In genomic region chr13:37442531-37442930, GRCm38 (mm10) we compare ENCODE assay signal across 17 mouse cellular contexts.
DNase-seq lines count a peak whose midpoint lies in the region; ATAC-seq and TF ChIP-seq lines count a peak whose summit lies in the region.
"Had no signal": no experiment of that assay in that cellular context is flagged by ENCODE, and none has a peak within 500 bp of the region (broad histone marks: within the 10 kb centered on the region; RNA-seq: fewer than 3 reads in every experiment).

No protein-coding gene starts in this region.

- TF ChIP-seq EP300 in lung, postnatal 0 days (IDR thresholded peaks at IDR 0.05) = no peak; the same call in 1 of the 2 replicates

- peaks cover 18% of the 10 kb centered on the region; the same call in 1 of the 2 replicates for H3K4me1 ChIP-seq in lung, postnatal 0 days (ENCODE audit: insufficient read depth, low read depth, low read length)
- H3K4me1 ChIP-seq: forebrain, embryonic 15.5 days; liver, embryonic 15.5 days had no signal

- TF ChIP-seq CTCF in gastrocnemius, adult 2 months (IDR thresholded peaks at IDR 0.05) = no peak
- no peak for TF ChIP-seq CTCF in lung, postnatal 0 days (IDR thresholded peaks at IDR 0.05)

- H3K9me3 ChIP-seq in lung, postnatal 0 days (ENCODE audit: low read length) = no peaks in the 10 kb centered on the region
- H3K9me3 ChIP-seq: forebrain, embryonic 15.5 days; intestine, embryonic 15.5 days; limb, embryonic 13.5 days; liver, embryonic 15.5 days had no signal

- no peak overlapping the region for H3K4me2 ChIP-seq in lung, postnatal 0 days (replicated peaks; ENCODE audit: low read depth, low read length)
- H3K4me2 ChIP-seq: forebrain, embryonic 15.5 days; hindbrain, embryonic 14.5 days; intestine, embryonic 15.5 days; limb, embryonic 13.5 days; liver, embryonic 15.5 days had no signal

- no peaks in the 10 kb centered on the region for H3K27me3 ChIP-seq in lung, postnatal 0 days (replicated peaks; ENCODE audit: insufficient read depth, low read length)
- H3K27me3 ChIP-seq: forebrain, embryonic 15.5 days; liver, embryonic 15.5 days had no signal

- ATAC-seq in lung, postnatal 0 days = peak; percentile 48
- ATAC-seq: forebrain, embryonic 15.5 days; intestine, embryonic 15.5 days; midbrain, embryonic 16.5 days had no signal

- intact Hi-C loops in gastrocnemius, adult 2 months (cut with DNase I) = no loop called here

- H3K36me3 ChIP-seq in lung, postnatal 0 days (ENCODE audit: insufficient read depth, low read length) = no peaks in the 10 kb centered on the region
- H3K36me3 ChIP-seq: forebrain, embryonic 15.5 days; intestine, embryonic 15.5 days; limb, embryonic 13.5 days; liver, embryonic 15.5 days had no signal

- no peak for DNase-seq in gastrocnemius, adult 2 months
- DNase-seq in gastrocnemius, adult 8-10 months (ENCODE audit: low spot score in 2 of 2) = no peak
- DNase-seq in kidney, postnatal 10 days = peak; percentile 59
- DNase-seq in kidney, adult 11 months = no peak
- peak; percentile 56 to 61 for DNase-seq in adrenal gland, postnatal 36 days
- peak; percentile 85 for DNase-seq in lung, postnatal 0 days (ENCODE audit: low spot score)
- DNase-seq in c-Kit-positive CD71-positive TER-119-positive erythroid progenitor cells, embryonic 14.5 days (ENCODE audit: low spot score) = no peak
- DNase-seq: cerebellum, adult 2 months; spleen, adult 18-20 months; thymus, adult 18-20 months had no signal

- no peak overlapping the region for H3K4me3 ChIP-seq in gastrocnemius, adult 2 months
- no peak overlapping the region for H3K4me3 ChIP-seq in lung, postnatal 0 days (ENCODE audit: low read depth, low read length)
- H3K4me3 ChIP-seq: forebrain, embryonic 15.5 days; intestine, embryonic 15.5 days; left cerebral cortex, adult 2 months; limb, embryonic 13.5 days; liver, embryonic 15.5 days had no signal

- peak overlapping the region; percentile 32 for H3K27ac ChIP-seq in gastrocnemius, adult 2 months
- H3K27ac ChIP-seq in lung, postnatal 0 days (ENCODE audit: low read length) = peak overlapping the region; percentile 87
- H3K27ac ChIP-seq: forebrain, embryonic 15.5 days; hindbrain, embryonic 14.5 days; intestine, embryonic 15.5 days; left cerebral cortex, adult 2 months; limb, embryonic 13.5 days; liver, embryonic 15.5 days had no signal

- H3K9ac ChIP-seq in lung, postnatal 0 days (replicated peaks; ENCODE audit: low read depth) = no peak overlapping the region
- H3K9ac ChIP-seq: forebrain, embryonic 15.5 days; hindbrain, embryonic 14.5 days; intestine, embryonic 15.5 days; limb, embryonic 13.5 days; liver, embryonic 15.5 days had no signal

- WGBS in lung, postnatal 0 days = 33% methylated on average over 7 of the region's 7 CpGs

Comparison
In these comparisons a context has a peak if more than half of its experiments do, and no peak if none do; other contexts are left out.
1. DNase-seq: peak in kidney, postnatal 10 days (single experiment), adrenal gland, postnatal 36 days (2 of 2) and lung, postnatal 0 days (single experiment); none in gastrocnemius, adult 2 months (single experiment), gastrocnemius, adult 8-10 months (0 of 2), kidney, adult 11 months (single experiment) and c-Kit-positive CD71-positive TER-119-positive erythroid progenitor cells, embryonic 14.5 days (single experiment).